Mouse (Mus musculus): ENCODE results near the gene P2ry4. TPM values are rescaled to one million over a fixed set of nuclear protein-coding genes. Genes with fewer than 3 reads are reported as not detected.

P2ry4 gene
- total RNA-seq (2021), result not detected
- long read RNA-seq, experiment 1, result 0 reads
- long read RNA-seq, experiment 2, result 0 reads

GRCm38 (mm10) chrX:100594791-100595190 is at the start of gene P2ry4:
Gene P2ry4 (minus strand): TSS chrX:100594869.
- intact Hi-C loops (cut with DNase I), result no loop called here
- no peak for DNase-seq

- intact Hi-C loops (cut with DNase I), result no loop called here
- no peak for DNase-seq
These were observed 43.8 kb upstream of the P2ry4 start for GRCm38 (mm10) chrX:100638477-100638876.

GRCm38 (mm10) chrX:100629076-100629475 is 34.4 kb upstream of the P2ry4 start:
- intact Hi-C loops (cut with DNase I), result loop anchor here (10.0 kb wide), 1 partner anchor 106 kb away; no protein-coding TSS in a partner anchor
- no peak for DNase-seq

- intact Hi-C loops (cut with DNase I), result loop anchor here (10.0 kb wide), 1 partner anchor 109 kb away; no protein-coding TSS in a partner anchor
- DNase-seq, result peak; percentile 70 to 81
These were observed 31.4 kb upstream of the P2ry4 start, which contains the start of gene Pdzd11 for GRCm38 (mm10) chrX:100625802-100626793. Gene Pdzd11 (minus strand): TSS chrX:100626568.

GRCm38 (mm10) chrX:100625546-100625801 is 30.8 kb upstream of the P2ry4 start, which contains the start of gene Kif4:
Gene Kif4 (plus strand): TSS chrX:100625737.
- DNase-seq, result no peak
- intact Hi-C loops (cut with DNase I), result loop anchor here (10.0 kb wide), 1 partner anchor 109 kb away; no protein-coding TSS in a partner anchor

GRCm38 (mm10) chrX:100625146-100625545 is 30.5 kb upstream of the P2ry4 start:
- intact Hi-C loops (cut with DNase I), result loop anchor here (10.0 kb wide), 1 partner anchor 110 kb away; no protein-coding TSS in a partner anchor

GRCm38 (mm10) chrX:100624242-100624641 is 29.6 kb upstream of the P2ry4 start:
- DNase-seq, result no peak
- intact Hi-C loops (cut with DNase I), result loop anchor here (10.0 kb wide), 1 partner anchor 111 kb away; no protein-coding TSS in a partner anchor

More at GRCm38 (mm10) chrX:100625146-100625545, 30.5 kb upstream of the P2ry4 start:
- no peak for DNase-seq

GRCm38 (mm10) chrX:100621366-100621765 is 26.7 kb upstream of the P2ry4 start:
- intact Hi-C loops (cut with DNase I), result loop anchor here (10.0 kb wide), 1 partner anchor 113 kb away; no protein-coding TSS in a partner anchor
- no peak for DNase-seq

- intact Hi-C loops (cut with DNase I), result no loop called here
- no peak for DNase-seq
These were observed 23.8 kb upstream of the P2ry4 start for GRCm38 (mm10) chrX:100618488-100618887.

GRCm38 (mm10) chrX:100605314-100605713 is 10.6 kb upstream of the P2ry4 start, which contains the start of gene Arr3:
Gene Arr3 (plus strand): TSS chrX:100605497.
- intact Hi-C loops (cut with DNase I), result no loop called here
- DNase-seq, result no peak

GRCm38 (mm10) chrX:100599755-100600154 is 5.1 kb upstream of the P2ry4 start:
- no peak for DNase-seq
- intact Hi-C loops (cut with DNase I), result no loop called here

GRCm38 (mm10) chrX:100597439-100597838 is 2.8 kb upstream of the P2ry4 start:
- DNase-seq, result no peak
- intact Hi-C loops (cut with DNase I), result no loop called here

- intact Hi-C loops (cut with DNase I), result no loop called here
- no peak for DNase-seq
These were observed 22.7 kb downstream of the P2ry4 start, which contains the start of gene Awat1 for GRCm38 (mm10) chrX:100571951-100572350. Gene Awat1 (plus strand): TSS chrX:100572251.

- intact Hi-C loops (cut with DNase I), result no loop called here
- DNase-seq, result no peak
These were observed 29.0 kb downstream of the P2ry4 start for GRCm38 (mm10) chrX:100565696-100566095.

GRCm38 (mm10) chrX:100556026-100556425 is 38.6 kb downstream of the P2ry4 start:
- intact Hi-C loops (cut with DNase I), result no loop called here
- DNase-seq, result no peak

Other genes starting within 250 kb of the P2ry4 start
- not detected for gene Otud6a, start 165.9 kb downstream of the P2ry4 start, total RNA-seq (2021)
- under 1 TPM in 1 of 2 experiments, not detected in 1; 0.18 TPM for gene Awat2, start 152.2 kb downstream of the P2ry4 start, total RNA-seq (2021)
- gene Igbp1, start 100.6 kb downstream of the P2ry4 start, total RNA-seq (2021), result 10 to 100 TPM; 29.8 to 37.4 TPM
- under 1 TPM; 0.12 to 0.23 TPM for gene Dgat2l6, start 70.0 kb downstream of the P2ry4 start, total RNA-seq (2021)
- gene Awat1, start 22.6 kb downstream of the P2ry4 start, total RNA-seq (2021), result not detected
- not detected for gene Arr3, start 10.6 kb upstream of the P2ry4 start, total RNA-seq (2021)
- gene Kif4, start 30.9 kb upstream of the P2ry4 start, total RNA-seq (2021), result under 1 TPM; 0.25 to 0.66 TPM
- gene Pdzd11, start 31.7 kb upstream of the P2ry4 start, total RNA-seq (2021), result 10 to 100 TPM; 13.8 to 14.2 TPM
- gene Gdpd2, start 135.0 kb upstream of the P2ry4 start, total RNA-seq (2021), result not detected
- gene Dlg3, start 172.9 kb upstream of the P2ry4 start, total RNA-seq (2021), result 1 to 10 TPM; 1.2 to 1.8 TPM